Mouse (Mus musculus): ENCODE results near the gene Gfm1.

The Gfm1 gene

DNA sequence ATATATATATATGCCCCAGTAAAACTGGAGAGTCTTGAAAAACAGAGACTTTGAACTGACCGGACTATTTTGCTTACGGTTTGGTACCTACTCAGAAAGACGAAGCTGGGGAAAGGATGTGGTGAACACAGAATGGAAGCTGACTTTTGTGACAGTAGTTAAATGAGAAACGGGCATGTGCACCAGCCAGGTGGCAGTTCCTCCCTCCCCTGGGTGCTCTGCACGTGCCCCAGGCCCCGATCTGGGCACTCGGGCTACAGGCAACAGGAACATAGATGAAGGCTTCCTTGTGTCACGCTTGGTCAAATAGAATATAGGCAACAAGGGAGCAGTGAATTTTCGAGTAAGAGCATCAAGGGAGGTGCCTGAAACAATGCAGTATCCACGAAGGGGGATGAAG, 66.4 kb downstream of the Gfm1 start:
- DNase-seq (ENCODE audit: low spot score in 2 of 2), result no peak

DNA sequence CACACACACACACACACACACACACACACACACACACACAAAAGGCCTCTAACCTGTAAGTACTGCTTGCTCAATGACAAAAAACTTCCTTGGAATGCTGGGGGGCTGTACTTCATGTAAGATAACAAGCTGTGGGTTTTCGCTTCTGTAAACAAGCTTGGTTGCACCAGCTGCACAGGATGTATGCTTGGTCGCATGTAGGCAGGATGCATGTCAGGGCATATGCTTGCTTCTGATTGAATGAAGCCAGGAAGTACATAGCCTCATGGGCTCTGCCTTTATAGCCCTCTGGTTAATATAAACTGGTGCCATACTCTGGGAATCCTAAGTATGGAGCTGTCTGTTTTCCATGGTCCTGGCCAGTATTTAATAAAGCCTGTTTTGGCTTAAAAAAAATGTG, 68.1 kb downstream of the Gfm1 start:
- no peak for DNase-seq (ENCODE audit: low spot score in 2 of 2)

DNA sequence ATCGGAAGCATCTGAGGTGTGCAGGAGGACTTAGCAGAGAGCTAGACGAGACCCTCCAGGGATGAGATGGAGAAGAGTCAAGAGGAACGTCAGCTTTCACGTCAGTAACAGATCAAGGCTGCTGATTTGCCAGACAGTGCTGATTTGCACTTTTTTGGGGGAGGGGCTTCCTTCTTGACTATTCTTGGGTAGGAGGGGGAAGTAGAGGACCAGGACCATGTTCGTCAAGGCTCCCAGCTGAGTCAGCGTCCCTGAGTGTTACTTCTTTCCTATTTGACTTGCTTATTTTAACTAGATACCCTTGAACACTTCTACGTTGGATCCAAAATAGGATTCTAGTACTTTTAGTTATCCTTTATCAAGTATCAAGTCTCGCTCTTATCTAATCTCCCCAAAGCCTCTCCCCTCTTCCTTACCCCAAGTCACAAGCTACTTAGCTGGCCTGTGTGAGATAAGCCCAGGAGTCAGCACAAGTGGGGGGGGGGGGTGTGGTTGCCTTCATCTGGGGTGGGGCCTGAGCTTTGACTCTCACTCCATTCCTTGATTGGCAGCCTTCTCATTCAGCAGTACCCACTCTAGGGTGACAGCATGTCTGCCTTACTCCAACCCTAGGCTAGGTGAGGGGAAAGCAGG, 69.0 kb downstream of the Gfm1 start:
- DNase-seq (ENCODE audit: low spot score in 2 of 2), result no peak

DNA sequence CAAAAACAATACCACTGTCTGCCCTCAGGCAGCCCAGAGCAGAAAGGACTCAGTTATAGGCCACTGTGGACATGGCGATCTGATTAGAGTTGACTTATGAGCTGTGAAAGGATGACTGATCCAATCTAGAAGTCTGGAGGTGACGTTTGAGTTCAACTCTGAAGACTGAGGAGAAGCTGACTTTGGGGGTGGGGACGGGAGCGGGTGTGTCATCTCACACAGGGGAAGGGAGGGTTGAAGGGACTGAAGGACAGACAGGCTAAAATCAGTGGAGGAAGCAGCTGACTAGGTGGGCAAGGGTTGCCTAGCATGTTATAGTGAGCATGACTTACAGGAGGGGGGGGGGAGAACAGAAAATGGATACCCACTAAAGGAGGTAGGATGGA, 69.5 kb downstream of the Gfm1 start:
- DNase-seq (ENCODE audit: low spot score in 2 of 2), result no peak

DNA sequence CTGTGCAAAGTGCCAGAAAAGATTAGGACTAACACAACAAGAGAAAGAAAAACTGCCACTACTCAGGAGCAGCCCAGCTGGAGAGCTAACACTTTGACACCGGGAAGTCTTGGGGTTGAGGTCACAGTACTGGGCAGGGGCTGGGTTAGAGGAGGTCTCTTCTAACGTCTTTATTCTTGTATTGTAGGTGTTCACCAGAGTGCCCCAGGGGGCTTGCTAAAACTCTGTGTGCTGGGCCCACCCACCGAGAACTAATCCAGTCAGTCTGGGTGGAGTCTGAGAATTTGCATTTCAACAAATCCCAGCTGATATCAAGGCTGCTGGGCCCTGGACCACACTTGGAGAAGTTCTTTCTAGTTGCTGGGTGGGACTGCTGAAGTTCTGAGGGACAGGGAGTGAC, 74.0 kb downstream of the Gfm1 start:
- no peak for DNase-seq (ENCODE audit: low spot score in 2 of 2)

DNA sequence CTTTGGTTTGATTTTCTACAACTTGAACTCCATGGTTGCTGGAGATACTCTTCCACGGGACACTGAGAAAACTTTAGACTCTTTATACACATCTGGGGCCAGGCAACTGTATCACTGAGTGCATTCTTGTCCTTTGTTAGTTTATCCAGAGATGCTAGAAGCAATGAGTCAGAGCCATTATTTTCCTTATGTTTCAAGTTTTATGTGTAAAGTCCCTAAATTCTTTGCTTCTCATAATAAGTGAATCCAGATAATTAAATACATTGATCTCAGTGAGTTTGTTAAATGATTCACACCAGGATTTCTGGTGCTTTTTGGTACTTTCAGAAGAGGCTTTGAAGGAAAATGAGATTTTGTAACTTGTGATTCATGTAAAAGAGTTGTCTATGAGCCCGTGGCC, 75.4 kb downstream of the Gfm1 start:
- DNase-seq (ENCODE audit: low spot score in 2 of 2), result no peak

DNA sequence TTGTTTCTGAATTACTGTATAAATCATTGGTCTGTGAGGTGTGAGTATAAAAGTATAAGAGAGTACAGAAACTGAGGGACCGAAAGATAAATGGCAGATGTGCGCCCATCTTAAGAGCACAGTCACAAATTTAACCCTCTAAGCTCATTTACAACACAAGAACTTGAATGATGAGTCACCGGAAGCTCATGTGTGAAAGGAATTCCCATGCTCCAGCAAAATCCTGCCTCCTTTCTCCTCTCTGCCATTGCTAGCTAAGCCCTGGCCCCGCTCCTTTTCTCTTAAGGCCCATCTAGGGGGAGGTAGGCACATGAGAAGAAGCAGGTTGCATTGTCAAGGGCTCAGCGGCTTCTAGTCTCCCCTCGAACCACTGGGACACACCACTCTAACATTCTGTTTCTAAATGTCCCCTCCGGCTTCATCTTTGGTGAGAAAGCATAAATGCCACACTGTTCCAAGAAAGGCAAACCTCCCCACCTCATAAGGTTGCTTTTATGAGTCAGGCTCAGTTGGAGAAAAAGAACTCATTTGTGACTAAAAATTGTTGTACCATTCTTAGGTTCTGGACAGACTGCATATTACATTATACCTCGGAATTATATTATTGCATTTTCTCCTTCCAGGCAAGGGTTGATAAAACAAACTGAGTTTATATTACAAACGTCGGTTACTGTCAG, 78.5 kb downstream of the Gfm1 start:
- DNase-seq (ENCODE audit: low spot score in 2 of 2), result no peak

DNA sequence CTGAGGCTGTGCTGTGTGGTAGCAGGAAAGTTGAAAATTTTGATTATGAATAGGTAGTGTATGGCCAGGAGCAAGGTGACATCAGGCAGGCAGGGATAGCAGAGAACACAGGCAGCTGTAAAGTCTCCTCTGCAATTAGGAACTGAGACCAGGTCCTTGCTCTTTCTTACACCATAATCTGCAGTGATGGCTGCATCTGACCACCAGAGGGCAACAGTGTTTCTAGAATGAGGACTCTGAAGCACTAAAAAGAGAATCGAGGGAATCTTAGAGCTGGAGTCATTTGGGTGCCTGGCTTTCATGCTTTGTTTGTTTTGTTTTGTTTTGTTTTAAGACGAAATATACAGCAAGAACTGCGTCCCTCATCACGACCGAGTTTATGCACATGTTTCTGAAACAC, 82.9 kb downstream of the Gfm1 start:
- peak; percentile 69 to 76 for DNase-seq (ENCODE audit: low spot score in 2 of 2)

DNA sequence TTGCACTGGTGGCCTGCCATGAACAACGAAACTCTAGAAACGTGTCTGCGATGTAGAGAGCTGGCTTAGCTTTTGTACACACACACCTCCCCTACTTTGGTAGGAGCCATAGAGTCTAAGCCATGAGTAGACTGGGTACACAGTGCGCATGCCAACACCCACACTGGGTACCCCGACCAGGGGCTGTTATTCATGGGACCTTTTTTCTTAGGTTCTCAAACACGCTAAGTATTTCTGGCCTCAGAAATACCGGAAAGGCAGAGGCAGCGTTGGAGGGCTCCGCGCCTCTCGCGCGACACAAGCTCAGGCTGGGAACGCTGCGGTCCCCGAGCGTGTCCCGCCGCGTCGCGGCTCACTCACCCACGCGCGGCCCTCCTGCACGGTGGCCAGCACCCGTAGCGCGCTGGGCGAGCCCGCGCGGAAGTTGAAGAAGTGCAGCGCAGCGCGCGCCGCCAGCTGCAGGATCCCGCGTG, 84.9 kb downstream of the Gfm1 start:
- DNase-seq (ENCODE audit: low spot score in 2 of 2), result peak in 1 of 2 experiments; percentile 22

DNA sequence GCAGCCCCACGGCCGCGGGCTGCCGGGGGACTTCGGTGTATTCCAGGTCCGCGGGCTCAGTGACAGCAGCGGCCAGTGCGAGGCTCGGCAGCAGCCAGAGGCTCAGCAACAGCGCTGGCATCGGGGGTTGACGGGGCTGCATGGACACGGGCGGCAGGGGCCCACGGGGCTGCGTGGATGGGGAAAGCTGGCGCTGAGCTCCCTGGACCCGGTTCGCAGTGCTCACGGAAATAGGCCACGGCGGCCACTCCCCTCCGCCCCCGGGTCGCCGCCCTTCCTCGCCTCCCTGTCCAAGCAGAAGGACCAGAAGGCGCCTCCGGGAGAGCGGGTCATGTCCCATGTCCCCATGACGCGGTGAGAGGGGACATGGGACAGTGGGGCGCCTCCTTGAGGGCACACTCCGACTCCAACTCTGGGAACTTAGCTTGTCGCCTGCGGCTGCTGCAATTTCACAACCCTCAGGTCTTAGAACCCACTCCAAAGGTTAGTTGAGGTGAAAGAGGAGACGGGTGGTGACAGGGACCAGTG, 85.4 kb downstream of the Gfm1 start, which contains the start of gene Rarres1:
TSS of gene Rarres1 (minus strand) at position 250 of the 528 bp plus-strand sequence.
- DNase-seq (ENCODE audit: low spot score in 2 of 2), result no peak

DNA sequence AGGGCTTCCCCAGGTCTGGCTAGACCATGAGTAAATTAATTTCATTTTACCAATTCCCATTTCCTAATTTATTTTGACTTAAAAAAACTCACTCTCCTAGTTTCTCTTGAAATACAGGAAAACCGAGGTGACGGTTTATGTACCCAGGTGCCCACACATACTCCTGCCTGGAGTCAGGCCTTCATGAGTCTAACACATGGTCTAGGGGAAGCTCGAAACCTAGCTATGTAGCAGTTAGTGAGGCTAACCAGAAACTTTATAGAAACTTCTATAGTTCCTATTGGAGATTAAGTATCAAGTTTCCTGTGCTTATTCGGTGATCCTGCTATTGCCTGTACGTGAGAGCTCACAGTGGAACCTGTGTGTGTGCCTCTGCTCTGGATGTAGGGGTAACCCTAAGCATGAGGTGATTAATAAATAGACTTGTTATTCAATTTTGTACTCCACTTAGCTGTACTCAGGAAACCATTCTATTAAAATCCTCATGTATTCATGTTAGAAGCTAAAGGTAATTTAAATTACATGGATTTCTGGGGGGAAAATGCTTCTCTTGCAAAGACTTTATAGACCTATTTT, 90.8 kb downstream of the Gfm1 start:
- no peak for DNase-seq (ENCODE audit: low spot score in 2 of 2)

DNA sequence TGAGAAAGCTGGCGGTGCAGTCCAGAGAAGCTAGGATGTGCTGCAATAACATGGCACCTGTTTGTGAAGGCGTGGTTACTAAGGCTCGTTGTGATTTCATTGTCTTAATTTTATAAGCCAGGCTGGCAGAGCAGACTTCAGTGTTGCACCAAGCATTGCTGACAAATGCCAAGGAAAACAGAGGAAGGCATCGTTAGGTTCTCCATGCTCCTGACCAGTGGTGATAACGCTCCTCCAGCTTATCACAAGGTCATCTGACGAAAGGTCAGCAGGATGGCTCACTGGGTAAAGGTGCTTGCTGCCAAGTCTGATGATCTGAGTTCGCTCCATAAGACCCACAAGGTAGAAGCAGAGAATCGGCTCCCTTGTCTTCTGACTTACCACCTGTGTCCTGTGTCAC, 92.8 kb downstream of the Gfm1 start:
- no peak for DNase-seq (ENCODE audit: low spot score in 2 of 2)

DNA sequence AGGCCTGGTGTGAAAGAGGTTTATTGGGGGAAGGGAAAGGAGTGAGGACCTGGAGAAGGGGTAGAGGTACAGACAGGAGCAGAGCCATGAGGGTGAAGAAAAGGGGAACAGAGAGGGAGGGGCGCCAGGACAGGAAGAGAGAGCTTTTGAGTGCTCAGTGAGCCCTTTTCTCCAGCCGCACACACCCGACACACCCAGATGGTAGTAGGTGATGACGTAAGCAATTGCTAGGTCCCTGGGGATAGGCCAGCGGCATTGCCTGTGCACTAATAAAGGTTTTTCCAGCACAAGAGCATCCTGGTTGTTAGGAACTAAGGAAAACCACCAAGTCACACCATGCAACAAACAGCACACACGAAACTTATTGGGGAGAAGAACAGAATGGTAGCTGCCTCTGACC, 94.9 kb downstream of the Gfm1 start:
- DNase-seq (ENCODE audit: low spot score in 2 of 2), result no peak

Data from right cerebral cortex, postnatal 36 days (tissue).